Mouse (Mus musculus) brain, embryonic 18.5 days (tissue): ENCODE data around the gene Dus3l.
A peak's percentile ranks its signal among the peaks of the same experiment; 100 is the strongest.

Experiments
- DNase-seq: peaks from one replicate; pipeline ENCODE4 v3.0.0-alpha.2; 2012; ENCODE audit warnings: low read depth, low spot score

Dus3l gene

DNA sequence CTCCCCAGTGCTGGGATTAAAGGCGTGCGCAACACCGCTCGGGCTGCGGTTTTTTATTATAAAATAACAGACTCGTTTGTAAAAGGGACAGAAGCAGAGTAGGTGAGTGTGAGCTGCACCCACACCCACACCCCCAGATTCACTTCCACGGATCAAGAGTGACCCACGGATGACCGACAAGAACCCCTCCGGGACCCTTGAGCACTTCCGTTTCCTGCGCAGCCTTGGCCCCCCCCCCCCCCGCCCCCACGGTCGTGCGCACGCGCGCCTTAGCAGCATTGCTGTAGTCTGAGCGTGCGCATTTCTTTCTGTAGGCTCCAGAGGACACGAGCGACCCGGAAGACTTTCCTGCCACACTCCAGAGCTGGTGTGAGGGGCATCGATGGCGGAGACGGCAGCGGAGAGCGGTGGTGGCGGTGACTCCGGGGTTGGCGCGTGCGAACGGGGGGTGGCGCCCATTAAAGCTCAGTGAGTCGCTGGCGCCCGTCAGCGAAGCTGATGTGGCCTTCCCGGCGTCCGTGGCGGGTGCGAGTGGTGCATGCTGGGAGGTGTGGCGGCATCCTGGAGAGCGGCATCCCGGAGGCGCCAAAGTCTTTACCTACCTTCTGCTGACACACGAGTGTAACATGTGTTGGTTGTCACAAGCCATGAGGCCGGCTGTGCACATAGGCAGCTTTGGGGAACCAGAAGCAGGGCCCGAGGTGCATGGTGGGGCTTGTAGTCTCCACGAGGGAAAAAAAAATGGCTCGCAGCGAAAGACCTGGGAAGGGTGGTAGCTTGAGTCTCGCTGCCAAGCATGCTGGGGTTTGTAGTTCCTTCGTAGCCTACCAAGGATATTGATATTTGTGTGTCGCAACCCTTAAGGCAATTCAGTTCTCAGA lies at the start of gene Dus3l:
Gene Dus3l (plus strand): TSS at position 284 of the 881 bp plus-strand sequence.
- DNase-seq: peak; percentile 84

DNA sequence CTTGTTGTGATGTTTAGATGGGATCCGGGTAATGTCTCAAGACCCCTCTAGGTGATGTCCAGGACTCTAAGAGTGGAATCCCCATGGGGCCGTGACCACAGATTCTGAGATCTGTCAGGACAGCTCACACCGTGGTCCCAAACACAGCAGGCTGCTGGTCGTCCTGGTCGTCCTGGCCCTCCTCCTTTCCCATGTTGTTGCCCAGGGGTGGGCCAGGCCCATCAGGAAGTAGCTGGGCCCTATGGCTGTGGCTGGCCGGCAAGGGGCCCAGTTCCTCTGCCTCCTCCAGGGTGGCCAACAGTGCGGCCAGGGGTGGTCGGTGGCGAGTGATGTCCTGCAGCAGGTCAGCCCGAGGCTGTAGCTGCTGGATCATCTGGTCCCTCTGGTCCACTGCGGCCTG lies 49.2 kb upstream of the Dus3l start:
- DNase-seq: no peak

DNA sequence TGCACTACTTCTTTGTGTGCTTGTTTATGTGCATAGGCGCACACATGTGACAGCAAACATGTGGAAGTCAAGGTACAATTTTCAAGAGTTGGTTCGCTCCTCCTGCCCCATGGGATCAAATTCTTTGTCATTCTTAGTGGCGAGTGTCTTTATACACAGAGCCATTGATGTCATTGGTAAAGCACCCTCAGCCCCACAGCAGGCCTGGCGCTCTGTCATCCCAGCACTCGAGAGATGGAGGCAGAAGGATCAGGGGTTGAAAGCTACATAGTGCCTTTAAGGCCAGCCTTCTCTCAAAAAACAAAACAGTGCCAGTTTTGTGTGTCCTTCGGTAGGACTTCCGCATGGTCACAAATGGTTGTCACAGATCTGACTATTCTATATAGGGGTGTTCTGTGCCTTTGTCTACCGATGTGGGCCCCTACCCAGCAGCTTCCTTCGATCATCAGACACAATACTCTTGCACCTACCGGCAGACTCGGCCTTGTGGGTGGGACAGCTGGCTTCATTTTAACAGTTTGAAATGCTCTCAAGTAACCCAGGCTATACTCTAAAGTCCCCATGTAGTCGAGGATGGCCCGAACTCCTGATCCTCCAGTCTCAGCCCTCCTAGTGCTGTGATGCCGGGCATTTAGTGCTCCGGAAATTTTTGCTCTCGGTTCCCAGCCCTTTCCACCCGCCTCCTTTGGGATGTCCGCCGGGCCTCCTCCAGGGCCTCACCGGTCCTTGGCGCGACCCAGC lies 48.5 kb upstream of the Dus3l start:
- no peak for DNase-seq

DNA sequence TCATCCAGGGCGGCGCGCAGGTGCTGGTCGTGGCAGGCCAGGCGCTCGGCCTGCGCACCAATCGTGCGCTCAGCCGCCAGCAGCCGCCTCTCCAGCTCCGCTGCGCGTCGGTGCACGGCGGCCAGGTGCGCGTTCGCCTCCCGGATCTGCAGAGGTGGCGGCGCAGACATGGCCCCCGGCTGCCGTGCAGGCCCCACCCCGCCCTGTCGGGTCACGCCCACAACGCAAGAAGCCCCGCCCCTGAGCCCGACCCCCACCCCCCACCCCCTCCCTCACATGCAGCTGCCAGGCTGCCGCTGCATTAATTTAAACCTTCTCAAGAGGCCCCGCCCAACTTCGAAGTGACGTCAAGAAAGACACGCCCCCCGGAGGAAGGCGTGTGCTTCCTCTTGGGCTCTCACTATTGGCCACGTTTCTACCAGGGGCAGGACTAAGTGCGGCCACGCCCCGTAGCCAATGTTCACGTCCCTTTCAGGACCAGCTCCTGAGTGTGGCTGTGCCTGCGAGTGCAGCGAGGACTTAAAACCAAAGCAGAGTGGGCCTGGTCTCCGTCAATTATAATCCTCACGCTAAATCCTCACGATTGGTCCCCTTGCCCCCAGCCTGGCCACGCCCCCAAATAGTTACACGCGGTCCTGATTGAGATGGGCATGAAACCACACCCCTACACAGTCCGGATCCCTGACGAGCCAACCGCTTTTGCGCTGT lies 47.7 kb upstream of the Dus3l start:
- DNase-seq: peak; percentile 99

DNA sequence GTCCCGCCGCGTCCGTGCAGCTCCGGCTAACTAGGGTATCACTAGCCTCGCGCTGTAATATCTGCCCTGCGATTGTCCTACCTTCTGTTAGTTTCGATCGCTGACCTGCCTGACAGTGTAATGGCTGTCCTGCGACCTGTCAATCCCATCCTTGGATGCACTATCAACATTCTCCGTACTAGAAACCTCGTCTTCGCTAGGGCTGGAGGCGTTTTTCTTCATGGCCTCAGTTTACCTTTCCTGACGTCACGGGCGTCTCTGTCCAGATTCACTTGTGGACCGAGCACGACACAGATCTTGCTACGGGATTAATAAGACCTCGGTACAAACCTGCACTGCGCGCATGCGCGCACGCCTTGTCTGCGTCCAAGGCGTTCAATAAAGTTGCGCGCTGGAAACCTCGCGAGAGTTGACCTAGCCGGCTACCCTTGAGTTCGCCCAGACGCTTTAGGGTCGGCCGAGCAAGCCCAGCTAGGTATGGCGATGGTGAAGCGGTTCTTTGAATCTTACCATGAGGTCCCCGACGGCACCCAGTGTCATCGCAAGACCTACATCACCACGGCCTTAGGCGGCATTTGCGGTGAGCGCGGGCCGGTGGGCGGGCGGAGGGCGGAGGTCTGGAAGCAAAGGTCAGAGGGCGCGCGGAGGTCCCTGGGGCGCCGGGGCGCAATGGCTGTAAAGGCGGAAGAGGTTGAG lies 47.0 kb upstream of the Dus3l start, which contains the start of the genes Ndufa11 and Vmac:
Gene Ndufa11 (plus strand): TSS at position 405 of the 696 bp plus-strand sequence.
Gene Vmac (minus strand): TSS at position 660 of the 696 bp plus-strand sequence.
- peak; percentile 89 for DNase-seq

DNA sequence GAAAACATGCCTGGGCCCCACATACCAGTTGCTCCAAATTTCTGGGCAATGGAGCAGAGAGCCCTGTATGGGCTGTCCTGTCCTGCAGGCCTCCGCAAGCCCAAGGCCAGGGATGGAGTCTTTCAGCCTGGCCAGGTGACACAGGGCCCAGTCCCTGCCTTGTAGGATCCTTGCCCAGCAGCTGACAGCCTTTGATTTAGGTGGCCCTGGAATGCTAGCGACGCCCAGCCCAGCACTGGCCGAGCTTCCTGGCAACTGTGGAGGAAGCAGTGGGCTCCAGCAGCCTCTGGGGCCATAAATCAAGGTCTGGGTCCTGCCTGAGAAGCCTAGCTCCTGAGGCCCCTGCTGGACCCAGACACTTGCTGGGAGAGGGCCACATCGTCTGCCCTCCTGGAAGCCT lies 42.1 kb upstream of the Dus3l start:
- no peak for DNase-seq

DNA sequence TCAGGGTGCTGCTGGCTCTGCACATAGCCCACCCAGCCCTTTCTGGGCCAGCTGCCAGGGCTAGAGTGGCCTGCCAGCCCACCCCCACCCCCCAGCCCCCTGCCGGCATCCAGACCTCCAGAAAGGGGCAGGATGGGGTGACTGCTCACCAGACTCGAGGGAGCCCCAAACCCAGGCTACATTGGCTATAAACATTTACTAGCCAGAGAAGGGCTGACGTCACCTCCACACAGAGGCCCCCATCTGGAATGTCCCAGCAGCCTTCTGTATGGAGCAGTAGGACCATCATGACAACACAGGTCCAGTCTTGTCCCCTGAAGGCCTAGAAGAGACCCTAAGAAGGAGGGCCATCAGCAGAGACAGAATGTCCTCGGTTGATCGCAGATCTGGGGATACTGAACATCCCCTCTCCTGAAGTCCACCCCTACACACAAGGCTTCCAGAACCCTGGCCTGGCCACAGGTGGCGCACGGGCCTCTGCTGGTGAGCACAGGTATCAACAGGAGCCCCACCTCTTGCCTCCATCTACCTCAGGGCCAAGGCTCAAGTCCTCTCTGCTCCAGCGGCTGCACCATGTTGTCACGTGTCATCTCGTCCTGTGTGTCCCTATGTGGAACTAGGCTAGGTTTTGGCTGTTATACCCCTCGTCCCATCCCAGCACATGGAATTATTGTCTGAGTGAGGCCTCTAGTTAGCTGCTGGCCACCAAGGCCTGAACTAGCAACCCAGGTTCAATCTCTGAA lies 41.0 kb upstream of the Dus3l start:
- DNase-seq: no peak

DNA sequence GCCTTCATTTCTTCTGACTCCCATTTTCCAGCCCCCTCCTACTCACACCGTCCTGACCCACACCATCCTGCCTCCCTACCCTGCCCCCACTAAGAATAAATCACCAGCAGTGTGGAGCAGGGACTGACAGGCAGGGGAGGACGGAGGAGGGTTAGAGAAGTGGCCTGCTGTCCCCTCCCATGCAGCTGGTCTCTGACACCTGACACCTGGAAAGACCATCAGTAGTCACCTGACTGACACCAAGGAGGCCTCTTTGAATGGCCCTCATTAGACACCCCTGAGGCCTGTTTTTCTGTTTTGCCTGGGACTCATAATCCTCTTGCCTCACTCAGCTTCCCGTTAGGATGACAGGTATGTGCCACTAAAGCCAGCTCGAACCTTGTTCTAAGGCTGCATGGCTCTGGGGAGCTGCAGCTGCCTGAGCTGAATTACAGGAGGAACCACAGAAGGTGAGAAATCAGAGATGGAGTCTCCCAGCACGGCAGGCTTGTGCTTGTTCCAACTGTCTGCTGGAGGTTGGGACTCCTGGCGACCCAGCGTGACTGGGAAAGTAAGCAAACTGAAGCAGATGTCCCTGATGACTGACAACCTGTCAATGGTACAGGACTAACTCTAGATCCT lies 37.4 kb upstream of the Dus3l start:
- no peak for DNase-seq

DNA sequence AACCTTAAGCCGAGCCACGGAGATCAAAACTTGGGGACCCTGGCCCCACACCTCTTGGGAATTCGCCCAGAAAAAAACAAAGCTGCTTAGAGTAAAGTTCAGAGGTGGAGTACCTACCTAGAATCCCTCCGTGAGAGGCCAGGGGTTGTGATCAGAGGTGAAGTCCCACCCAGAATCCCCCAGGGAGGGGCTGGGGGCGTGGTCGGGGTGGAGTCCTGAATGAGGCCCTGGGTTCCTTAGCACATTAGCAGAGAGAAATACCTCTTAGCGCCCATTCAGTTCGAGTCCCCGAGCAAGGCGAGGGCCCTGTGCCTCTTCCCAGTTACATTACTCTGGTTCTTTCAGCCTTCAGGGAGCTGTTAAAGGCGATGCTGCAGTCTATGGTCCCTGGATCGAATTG lies 36.9 kb upstream of the Dus3l start:
- no peak for DNase-seq

DNA sequence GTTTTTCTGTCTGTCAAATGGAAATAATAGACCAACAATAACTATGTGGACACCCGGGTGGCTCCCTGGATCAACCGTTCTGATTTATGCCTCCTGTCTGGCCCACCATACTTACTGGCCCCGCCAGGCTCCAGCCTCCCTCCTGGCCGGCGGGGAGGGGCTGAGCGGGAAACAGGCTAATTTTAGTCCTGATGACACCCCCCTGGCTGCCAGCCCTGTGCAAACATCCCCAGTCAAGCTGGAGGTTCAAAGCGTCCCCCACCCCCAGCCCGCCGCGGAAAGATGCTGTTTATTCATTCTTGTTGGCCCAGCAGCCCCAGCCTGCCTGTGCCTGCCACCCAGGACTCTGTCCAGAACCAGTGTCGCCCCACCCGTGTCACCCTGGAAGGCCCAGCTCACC lies 36.4 kb upstream of the Dus3l start:
- DNase-seq: no peak

DNA sequence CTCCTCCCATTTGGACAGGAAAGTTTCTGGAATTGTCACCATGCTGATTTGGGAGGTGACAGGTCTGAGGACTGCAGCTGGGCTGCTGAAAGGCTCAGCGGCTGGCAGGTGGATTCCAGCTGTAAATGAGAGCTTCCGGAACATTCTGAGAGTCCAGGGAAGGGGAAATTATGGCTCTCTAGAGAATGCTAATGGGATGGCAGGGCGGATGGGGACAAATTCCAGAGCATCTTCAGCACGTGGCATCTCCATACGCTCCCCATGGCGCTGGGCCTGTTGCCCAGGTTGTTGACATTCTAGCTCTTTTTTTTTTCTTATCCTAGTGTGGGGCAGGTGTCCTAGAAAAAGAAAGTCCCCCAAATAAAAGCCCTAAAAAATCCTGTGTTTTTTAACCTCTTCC lies 35.4 kb upstream of the Dus3l start:
- no peak for DNase-seq

DNA sequence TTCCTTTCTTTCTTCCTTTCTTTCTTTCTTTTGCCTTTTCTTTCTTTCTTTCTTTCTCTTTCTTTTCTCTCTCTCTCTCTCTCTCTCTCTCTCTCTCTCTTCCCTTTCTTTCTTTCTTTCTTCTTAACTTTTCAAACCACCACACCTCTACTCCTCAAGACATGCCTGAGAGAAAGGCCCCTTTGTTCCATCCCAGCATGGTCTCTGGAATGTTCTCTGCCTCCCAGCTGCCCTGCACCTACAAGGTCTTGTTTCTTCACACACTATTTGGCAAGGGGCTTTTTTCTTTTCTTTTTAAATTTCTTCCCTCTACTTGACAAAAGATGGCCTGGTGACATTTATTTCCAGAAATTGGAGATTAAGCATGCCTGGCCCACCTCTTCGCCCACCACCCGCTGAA lies 34.9 kb upstream of the Dus3l start:
- DNase-seq: no peak

DNA sequence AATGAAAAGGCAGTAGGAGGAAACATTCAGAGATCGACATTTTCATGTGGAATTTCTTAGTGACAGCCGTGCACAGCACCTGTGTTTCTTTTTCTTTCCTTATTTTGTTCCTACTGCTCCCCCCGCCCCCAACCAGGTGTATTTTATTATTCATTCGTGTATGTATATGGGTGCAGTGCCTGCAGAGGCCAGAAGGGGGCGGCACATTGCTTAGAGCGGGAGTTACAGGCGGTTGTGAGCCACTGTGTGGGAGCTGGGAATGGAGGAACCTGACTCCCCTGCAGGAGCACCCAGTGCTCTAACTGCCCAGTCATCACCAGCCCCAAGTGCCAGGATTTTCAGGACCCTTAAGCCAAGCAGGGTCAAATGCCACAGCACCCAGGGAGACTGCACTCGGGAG lies 28.0 kb upstream of the Dus3l start:
- no peak for DNase-seq

DNA sequence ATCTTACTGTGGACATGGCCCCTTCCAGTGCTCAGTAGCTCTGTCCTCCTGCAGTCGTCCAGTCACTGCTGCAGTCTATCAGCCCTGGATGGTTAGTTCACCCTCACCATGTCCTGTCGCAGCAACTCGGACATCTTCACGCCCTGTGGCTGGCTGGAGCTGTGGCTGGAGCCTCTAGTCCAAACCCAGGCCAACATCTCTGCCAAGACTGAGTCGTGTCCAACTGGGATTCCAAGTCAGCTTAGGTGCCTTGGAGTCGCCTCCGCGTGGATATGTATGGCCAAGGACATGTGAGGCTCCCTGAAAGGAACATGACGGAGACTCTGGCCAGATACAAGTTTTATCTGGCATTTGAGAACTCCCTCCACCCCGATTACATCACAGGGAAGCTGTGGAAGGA lies 26.3 kb upstream of the Dus3l start:
- DNase-seq: no peak

DNA sequence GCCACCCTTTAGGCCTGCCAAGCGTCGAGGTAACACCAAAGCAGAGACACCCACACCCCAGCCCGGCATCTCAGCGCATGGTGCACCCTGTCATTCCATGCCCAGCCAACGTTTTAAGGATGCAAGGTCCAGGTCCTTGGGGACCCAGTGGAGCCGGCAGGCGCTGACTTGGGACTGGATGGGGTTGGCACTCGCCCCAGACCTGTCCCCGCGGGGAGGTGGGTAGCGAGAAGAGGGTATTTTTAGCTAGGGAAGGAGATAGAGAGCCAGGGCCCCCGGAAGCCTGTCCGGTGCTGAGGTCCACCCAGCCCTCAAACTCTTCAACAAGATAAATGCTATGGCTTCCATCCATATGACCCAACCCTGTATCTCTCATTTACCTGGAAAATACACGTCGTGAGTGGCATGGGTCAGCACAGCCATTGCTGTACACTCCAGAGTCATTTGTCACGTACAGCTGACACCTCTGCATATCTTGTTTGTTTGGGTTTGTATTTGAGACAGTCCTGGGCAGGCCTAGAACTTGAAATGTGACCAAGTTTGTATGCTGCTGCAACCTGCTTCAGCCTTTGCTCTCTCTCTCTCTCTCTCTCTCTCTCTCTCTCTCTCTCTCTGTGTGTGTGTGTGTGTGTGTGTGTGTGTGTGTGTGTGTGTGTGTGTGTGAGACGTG lies 24.3 kb upstream of the Dus3l start:
- DNase-seq: no peak

DNA sequence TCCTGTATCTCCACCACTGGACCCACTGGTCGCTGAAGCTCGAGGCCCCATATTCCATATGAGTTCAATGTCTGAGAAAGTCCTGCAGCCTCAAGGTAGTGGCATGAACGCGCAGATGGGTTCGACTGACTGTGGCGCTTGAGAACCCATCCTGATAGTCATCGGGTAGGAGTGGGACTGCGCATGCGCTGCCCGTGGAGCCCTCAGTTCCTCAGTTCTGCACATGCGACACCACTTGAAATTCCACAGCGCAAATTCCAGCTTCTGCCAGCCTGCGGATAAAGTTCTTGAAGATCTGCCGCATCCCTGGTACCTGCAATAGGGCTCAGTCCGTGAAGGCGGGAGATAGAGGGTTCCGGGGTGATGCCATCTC lies 23.8 kb upstream of the Dus3l start:
- DNase-seq: no peak

DNA sequence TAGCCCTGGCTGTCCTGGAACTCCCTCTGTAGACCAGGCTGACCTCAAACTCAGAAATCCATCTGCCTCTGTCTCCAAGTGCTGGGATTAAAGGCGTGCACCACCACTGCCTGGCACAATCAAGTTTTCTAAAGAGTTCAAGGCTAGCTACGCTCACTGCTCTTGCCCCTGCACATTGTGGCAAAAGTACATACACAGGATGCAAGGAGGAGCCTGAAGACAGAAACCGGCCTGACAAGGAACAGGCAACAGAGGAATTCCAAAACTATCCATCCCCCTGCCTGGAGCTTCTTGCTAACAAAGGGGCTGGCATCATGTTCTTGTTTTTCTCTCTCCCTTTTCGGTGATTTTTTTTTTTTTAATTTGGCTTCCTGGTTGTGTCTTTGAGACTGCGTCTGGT lies 20.4 kb upstream of the Dus3l start:
- no peak for DNase-seq

DNA sequence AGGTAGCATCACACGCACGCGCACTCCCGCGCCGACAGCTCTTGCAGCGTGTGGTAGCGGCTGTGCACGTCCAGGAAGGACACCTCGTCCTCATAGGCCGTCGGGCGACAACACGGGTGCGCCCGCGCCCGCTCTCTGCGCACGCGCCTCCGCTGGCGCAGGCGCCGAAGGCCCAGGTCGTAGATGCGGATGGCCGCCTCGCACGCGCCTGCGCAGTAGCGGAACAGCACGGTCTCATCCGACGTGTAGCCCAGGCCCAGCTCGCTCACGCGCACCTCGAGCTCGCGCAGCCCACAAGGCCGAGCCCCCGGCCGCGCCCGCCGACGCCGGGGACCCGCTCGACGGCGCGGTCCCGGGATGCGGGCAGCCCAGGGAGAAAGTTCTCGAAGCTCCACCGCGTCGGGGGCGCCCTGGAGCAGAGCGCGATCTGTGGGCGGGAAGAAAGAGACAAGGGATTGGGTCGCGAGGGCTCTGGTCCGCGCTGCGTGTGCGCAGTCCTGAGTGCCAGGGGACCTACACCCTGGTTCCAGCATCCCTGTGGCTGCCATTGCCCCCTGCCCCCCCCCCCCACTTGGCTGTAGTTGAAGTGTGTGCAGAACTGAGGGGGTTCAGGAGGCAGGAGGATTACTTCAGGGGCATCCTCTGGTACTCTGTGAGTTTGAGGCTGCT lies 13.0 kb upstream of the Dus3l start:
- peak; percentile 45 for DNase-seq

DNA sequence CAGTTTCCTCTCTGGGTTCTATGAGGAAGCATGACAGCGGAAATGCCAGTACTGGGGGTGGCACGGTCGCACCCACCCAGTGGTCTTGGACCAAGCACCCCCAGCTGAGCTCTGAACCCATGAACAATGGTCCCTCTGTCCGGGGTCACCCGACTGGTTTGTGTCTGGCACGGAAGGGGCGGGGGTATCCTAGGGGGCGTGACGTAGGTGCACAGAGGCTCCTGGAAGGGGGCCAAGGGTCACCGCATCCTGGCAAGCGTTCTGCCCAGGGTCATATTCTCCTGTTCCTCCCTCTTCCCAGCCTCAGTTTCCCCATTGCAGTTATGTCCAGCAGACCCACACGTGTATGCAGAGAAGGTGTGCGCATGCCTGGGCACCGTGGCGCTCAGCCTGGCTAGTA lies 11.1 kb upstream of the Dus3l start:
- no peak for DNase-seq
